Mouse (Mus musculus): Measurements from ENCODE around the gene Castor2.

DNA sequence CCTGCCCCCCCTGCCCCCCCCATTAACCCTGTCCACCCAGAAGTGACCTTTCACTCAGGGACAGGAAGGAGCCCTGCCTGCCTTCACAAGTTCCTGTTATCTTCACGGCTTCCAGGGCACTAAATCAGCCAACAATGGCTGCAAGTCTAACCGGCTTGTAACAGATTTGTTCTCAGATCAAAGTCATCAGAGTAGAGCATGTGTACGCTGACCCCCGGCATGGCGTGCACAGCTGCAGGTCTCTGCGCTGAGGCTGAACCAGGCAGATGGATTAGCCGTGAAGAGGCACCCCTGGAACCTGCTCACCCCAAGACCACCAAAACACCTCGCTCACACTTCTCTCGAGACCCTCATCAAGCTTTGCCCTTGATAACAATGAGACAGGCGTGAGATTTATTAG, 48.8 kb upstream of the Castor2 start:
- TF ChIP-seq CTCF (IDR thresholded peaks at IDR 0.05; ENCODE audit: insufficient read depth, low read length) (no peak), POLR2A (IDR thresholded peaks at IDR 0.05; ENCODE audit: borderline replicate concordance, extremely low read depth, low read depth, low read length) (no peak)
